Mouse (Mus musculus) CH12.LX (cell line): ENCODE results near the gene Ctnna3. TPM values are rescaled to one million over a fixed set of nuclear protein-coding genes. Genes with fewer than 3 reads are reported as not detected.

ENCODE experiments used
- DNase-seq: peaks from one replicate; pipeline ENCODE4 v3.0.0-alpha.2; 2013; ENCODE audit errors: extremely low read depth
- H3K27ac ChIP-seq: 2 replicates; pipeline ENCODE4 v1.5.1; 2012; ENCODE audit warnings: low read depth, mild to moderate bottlenecking, control low read depth, moderate library complexity; ENCODE audit not compliant: insufficient read depth
- H3K27me3 ChIP-seq: replicated peaks from 2 replicates; pipeline ENCODE3; 2012; ENCODE audit warnings: inconsistent platforms
- H3K36me3 ChIP-seq, 2 experiments: replicated peaks in 1 of 2; 2 replicates each; pipeline versions ENCODE3 to v1.6.1; 2012; ENCODE audit warnings: inconsistent platforms in 1 of 2, low read length in 1 of 2, mild to moderate bottlenecking in 1 of 2, mixed read lengths in 1 of 2, moderate library complexity in 1 of 2; ENCODE audit not compliant: control insufficient read depth in 1 of 2, insufficient read depth in 1 of 2
- H3K4me1 ChIP-seq, 2 experiments: 2 replicates each; pipeline ENCODE4 v1.6.1; 2012; ENCODE audit warnings: inconsistent platforms in 1 of 2, moderate library complexity in 1 of 2; ENCODE audit not compliant: insufficient read depth in 2 of 2, control insufficient read depth in 1 of 2
- H3K4me2 ChIP-seq: 2 replicates; pipeline ENCODE4 v1.6.1; 2012; ENCODE audit warnings: low read depth, mild to moderate bottlenecking, control low read depth; ENCODE audit not compliant: poor library complexity, insufficient read depth, severe bottlenecking
- H3K4me3 ChIP-seq, 3 experiments: fragments of 150-350 bp in 1 of 3; sonication (generic) in 1 of 3; replicated peaks in 1 of 3; 2 replicates each; pipeline versions ENCODE3 to v1.5.1; 2011 to 2012; ENCODE audit warnings: low read depth in 2 of 3, low read length in 2 of 3, mild to moderate bottlenecking in 2 of 3, moderate library complexity in 2 of 3, control low read depth in 1 of 3, improper control_type of control experiment in 1 of 3, inconsistent platforms in 1 of 3, mixed read lengths in 1 of 3; ENCODE audit not compliant: poor library complexity in 1 of 3
- H3K79me2 ChIP-seq: replicated peaks from 2 replicates; pipeline ENCODE4 v1.6.1; 2012; ENCODE audit warnings: mild to moderate bottlenecking, moderate library complexity; ENCODE audit not compliant: control insufficient read depth, poor library complexity, insufficient read depth, severe bottlenecking; ENCODE audit errors: extremely low read depth
- H3K9ac ChIP-seq: 2 replicates; pipeline ENCODE4 v1.6.1; 2012; ENCODE audit warnings: low read depth, mild to moderate bottlenecking, control low read depth, moderate library complexity; ENCODE audit not compliant: insufficient read depth
- H3K9me3 ChIP-seq: replicated peaks from 2 replicates; pipeline ENCODE3; 2012; ENCODE audit warnings: low read length, inconsistent platforms, mixed read lengths
- CHD1 ChIP-seq: IDR thresholded peaks from 2 replicates; pipeline ENCODE4 v1.6.1; 2012; ENCODE audit warnings: low read depth, low read length, improper control_type of control experiment, inconsistent platforms
- ELF1 ChIP-seq: IDR thresholded peaks from 2 replicates; pipeline ENCODE4 v1.6.1; 2014; ENCODE audit warnings: low read depth, mild to moderate bottlenecking, inconsistent platforms, low read length, improper control_type of control experiment
- GABPA ChIP-seq: IDR thresholded peaks from 2 replicates; pipeline ENCODE4 v1.6.1; 2012; ENCODE audit warnings: low read depth, low read length, improper control_type of control experiment, inconsistent platforms; ENCODE audit not compliant: insufficient replicate concordance
- HCFC1 ChIP-seq: IDR thresholded peaks from 2 replicates; pipeline ENCODE4 v1.6.1; 2012; ENCODE audit warnings: low read depth, mild to moderate bottlenecking, inconsistent platforms, low read length, improper control_type of control experiment
- JUN ChIP-seq: IDR thresholded peaks from 2 replicates; pipeline ENCODE4 v1.6.1; 2011; ENCODE audit warnings: low read depth, mild to moderate bottlenecking, low read length, improper control_type of control experiment, moderate library complexity; ENCODE audit not compliant: insufficient read depth
- JUND ChIP-seq: conservative IDR thresholded peaks from 2 replicates; pipeline ENCODE4 v1.6.1; 2011; ENCODE audit warnings: low read depth, low read length, improper control_type of control experiment
- MAFK ChIP-seq: IDR thresholded peaks from 2 replicates; pipeline ENCODE4 v1.6.1; 2011; ENCODE audit warnings: low read length, improper control_type of control experiment; ENCODE audit not compliant: insufficient replicate concordance
- MAX ChIP-seq: IDR thresholded peaks from 2 replicates; pipeline ENCODE4 v1.6.1; 2011; ENCODE audit warnings: low read length, improper control_type of control experiment
- MYC ChIP-seq: IDR thresholded peaks from 2 replicates; pipeline ENCODE4 v1.6.1; 2011; ENCODE audit warnings: low read depth, mild to moderate bottlenecking, improper control_type of control experiment, low read length
- POLR2A ChIP-seq: IDR thresholded peaks from 2 replicates; pipeline ENCODE4 v1.6.1; 2011; ENCODE audit warnings: low read depth, mild to moderate bottlenecking, improper control_type of control experiment, low read length
- POLR2AphosphoS2 ChIP-seq: IDR thresholded peaks from 2 replicates; pipeline ENCODE4 v1.6.1; 2011; ENCODE audit warnings: low read depth, low read length, improper control_type of control experiment
- RCOR1 ChIP-seq: conservative IDR thresholded peaks from 2 replicates; pipeline ENCODE4 v1.6.1; 2012; ENCODE audit warnings: low read depth, mild to moderate bottlenecking, inconsistent platforms, low read length, improper control_type of control experiment
- SIN3A ChIP-seq: IDR thresholded peaks from 2 replicates; pipeline ENCODE4 v1.6.1; 2012; ENCODE audit warnings: low read length, improper control_type of control experiment, inconsistent platforms
- UBTF ChIP-seq: IDR thresholded peaks from 2 replicates; pipeline ENCODE4 v1.6.1; 2012; ENCODE audit warnings: low read depth, mild to moderate bottlenecking, inconsistent platforms, low read length, improper control_type of control experiment, moderate library complexity
- USF1 ChIP-seq: IDR thresholded peaks from 2 replicates; pipeline ENCODE4 v1.6.1; 2014; ENCODE audit warnings: low read depth, mild to moderate bottlenecking, inconsistent platforms, low read length, improper control_type of control experiment
- ZC3H11A ChIP-seq: IDR thresholded peaks from 2 replicates; pipeline ENCODE4 v1.6.1; 2012; ENCODE audit warnings: low read depth, mild to moderate bottlenecking, inconsistent platforms, low read length, improper control_type of control experiment
- ZKSCAN1 ChIP-seq: IDR thresholded peaks from 2 replicates; pipeline ENCODE4 v1.6.1; 2012; ENCODE audit warnings: low read depth, inconsistent platforms, low read length, improper control_type of control experiment, borderline replicate concordance
- dilution Hi-C: fragments of 300-500 bp; cut with MboI; formaldehyde crosslinking; loops from 2 replicates; pipeline ENCODE4 v1.14.3; 2020; ENCODE audit warnings: low sequenced_read_pairs; ENCODE audit not compliant: extremely low pct_unique_long_range_greater_than_20kb, extremely low pct_ligation_motif_present
- in situ Hi-C: fragments of 300-500 bp; cut with MboI; formaldehyde crosslinking; loops from 3 replicates; pipeline ENCODE4 v1.14.3; 2019; ENCODE audit warnings: low sequenced_read_pairs, low pct_ligation_motif_present, low pct_unique_long_range_greater_than_20kb, mixed read lengths
- polyA plus RNA-seq: library from polyadenylated mRNA; unstranded; fragments of >175 nt; gene quantifications from 2 replicates; pipeline ENCODE4 v1.2.1, GENCODE M21; 2012; ENCODE audit warnings: low read depth; ENCODE audit not compliant: insufficient read length
- total RNA-seq, 2 experiments: library from RNA; depleted of rRNA; stranded (reverse); fragments of 300-350 nt in 1 of 2; fragments of >200 nt in 1 of 2; gene quantifications; 2 replicates each; pipeline ENCODE4 v1.2.3; 2012 to 2014

The Ctnna3 gene
- total and polyA plus RNA-seq, 3 experiments = 0.09 TPM; not detected in 2

GRCm38 (mm10) chr10:63396963-63397362 lies 32.9 kb upstream of the Ctnna3 start:
- in situ Hi-C loops (no loop called here), dilution Hi-C loops (no loop called here)
- peaks cover 3% of the 10 kb centered on the region for H3K9me3 ChIP-seq
- H3K36me3 ChIP-seq = no peaks in the 10 kb centered on the region
- no peak overlapping the region for H3K4me2 ChIP-seq
- no peaks in the 10 kb centered on the region for H3K4me1 ChIP-seq
- no peaks in the 10 kb centered on the region for H3K79me2 ChIP-seq
- H3K4me3 ChIP-seq = no peak overlapping the region
- H3K9ac ChIP-seq = no peak overlapping the region
- no peaks in the 10 kb centered on the region for H3K27me3 ChIP-seq
- TF ChIP-seq POLR2A = no peak
- TF ChIP-seq POLR2AphosphoS2 = no peak
- TF ChIP-seq UBTF = no peak
- TF ChIP-seq ZC3H11A = no peak
- no peak for TF ChIP-seq MAFK
- TF ChIP-seq USF1 = no peak
- TF ChIP-seq GABPA = no peak
- no peak for TF ChIP-seq MYC
- no peak for TF ChIP-seq SIN3A
- no peak for TF ChIP-seq JUN
- TF ChIP-seq RCOR1 = no peak
- no peak for TF ChIP-seq ZKSCAN1
- TF ChIP-seq JUND = no peak
- no peak for TF ChIP-seq HCFC1
- no peak overlapping the region for H3K27ac ChIP-seq
- DNase-seq = no peak

GRCm38 (mm10) chr10:63402731-63403504 lies 27.0 kb upstream of the Ctnna3 start:
- Histone ChIP-seq H3K9ac (no peak overlapping the region), H3K4me2 (no peak overlapping the region), H3K79me2 (no peaks in the 10 kb centered on the region), H3K27me3 (no peaks in the 10 kb centered on the region), H3K4me3 (no peak overlapping the region), H3K27ac (no peak overlapping the region), H3K36me3 (no peaks in the 10 kb centered on the region), H3K9me3 (no peaks in the 10 kb centered on the region), H3K4me1 (peaks cover 0 to 2% of the 10 kb centered on the region in 2 experiments; a peak in 1 of 4 replicates)
- dilution Hi-C loops = no loop called here
- no peak for TF ChIP-seq CHD1
- no peak for TF ChIP-seq MAX
- no peak for TF ChIP-seq POLR2AphosphoS2
- TF ChIP-seq ELF1 = no peak
- no peak for DNase-seq
- in situ Hi-C loops = no loop called here
